Mouse (Mus musculus) frontal cortex, adult 2 months (tissue): ENCODE data around the gene Nlrp4c. TPM values are rescaled to one million over a fixed set of nuclear protein-coding genes. Genes with fewer than 3 reads are reported as not detected.
"Not testable (repeated sequence)": the region's sequence is repeated elsewhere in the genome, so short reads cannot be mapped to it uniquely, and the experiment has no call there.

Experiments
- DNase-seq, 2 experiments: peaks; one replicate each; pipeline ENCODE4 v3.0.0; 2022; ENCODE audit warnings: low spot score in 1 of 2; ENCODE audit errors: extremely low spot score in 1 of 2
- polyA plus RNA-seq: library from polyadenylated mRNA; depleted of rRNA; stranded (reverse); fragments of >200 nt; gene quantifications from 2 replicates; pipeline ENCODE4 v1.2.3, GENCODE M21; 2012; rRNA removed

Gene Nlrp4c
- not detected in 2 replicates for polyA plus RNA-seq

GRCm38 (mm10) chr7:6044861-6045260 is at the start of gene Nlrp4c:
TSS of gene Nlrp4c (plus strand) at chr7:6045161.
- DNase-seq = no peak

GRCm38 (mm10) chr7:6010910-6011309 is 34.1 kb upstream of the Nlrp4c start, which contains the start of gene Vmn1r65:
TSS of gene Vmn1r65 (minus strand) at chr7:6011010.
- DNase-seq = no peak

GRCm38 (mm10) chr7:6119501-6119900 is 74.5 kb downstream of the Nlrp4c start:
- DNase-seq = no peak

- not testable (repeated sequence) for DNase-seq
These were observed 75.1 kb downstream of the Nlrp4c start for GRCm38 (mm10) chr7:6120104-6120503.

- DNase-seq = not testable (repeated sequence)
These were observed 76.2 kb downstream of the Nlrp4c start for GRCm38 (mm10) chr7:6121128-6121527.

- DNase-seq = peak; percentile 77 to 94
These were observed 81.9 kb downstream of the Nlrp4c start for GRCm38 (mm10) chr7:6126690-6127448.

- no peak for DNase-seq
These were observed 85.4 kb downstream of the Nlrp4c start for GRCm38 (mm10) chr7:6130346-6130745.

GRCm38 (mm10) chr7:6132646-6133045 is 87.7 kb downstream of the Nlrp4c start:
- DNase-seq = no peak

- DNase-seq = no peak
These were observed 91.5 kb downstream of the Nlrp4c start for GRCm38 (mm10) chr7:6136497-6136896.

- no peak for DNase-seq
These were observed 94.3 kb downstream of the Nlrp4c start for GRCm38 (mm10) chr7:6139295-6139694.

GRCm38 (mm10) chr7:6143991-6144531 is 99.1 kb downstream of the Nlrp4c start:
- DNase-seq = no peak

- DNase-seq = no peak
These were observed 100.6 kb downstream of the Nlrp4c start for GRCm38 (mm10) chr7:6145423-6146188.

- DNase-seq = no peak
These were observed 101.4 kb downstream of the Nlrp4c start for GRCm38 (mm10) chr7:6146194-6146981.

GRCm38 (mm10) chr7:6146982-6147325 is 102.0 kb downstream of the Nlrp4c start:
- no peak for DNase-seq

- DNase-seq = no peak
These were observed 102.7 kb downstream of the Nlrp4c start for GRCm38 (mm10) chr7:6147688-6148087.

- no peak for DNase-seq
These were observed 106.3 kb downstream of the Nlrp4c start for GRCm38 (mm10) chr7:6151266-6151665.

- no peak for DNase-seq
These were observed 107.1 kb downstream of the Nlrp4c start for GRCm38 (mm10) chr7:6152036-6152435.

GRCm38 (mm10) chr7:6153131-6153530 is 108.2 kb downstream of the Nlrp4c start:
- DNase-seq = no peak

GRCm38 (mm10) chr7:6154164-6154563 is 109.2 kb downstream of the Nlrp4c start:
- DNase-seq = no peak
